Mouse (Mus musculus): Measurements from ENCODE around the gene Cacna1d. TPM values are rescaled to one million over a fixed set of nuclear protein-coding genes. Genes with fewer than 3 reads are reported as not detected.

Gene Cacna1d
- total and polyA plus RNA-seq, 3 experiments, result 0.04 to 0.30 (median 0.22) TPM

- no peak for DNase-seq (ENCODE audit: low spot score)
- Histone ChIP-seq H3K36me3 (replicated peaks) (no peaks in the 10 kb centered on the region), H3K4me3 (ENCODE audit: low read depth, low read length) (no peak overlapping the region), H3K9me3 (replicated peaks) (no peaks in the 10 kb centered on the region), H3K4me1 (ENCODE audit: insufficient read depth, low read depth, low read length) (no peaks in the 10 kb centered on the region), H3K27me3 (ENCODE audit: insufficient read depth, low read length) (peaks cover 12% of the 10 kb centered on the region)
- ATAC-seq (ENCODE audit: extremely low read depth, insufficient number of reproducible peaks, low FRiP score, poor library complexity, severe bottlenecking), result no peak
- TF ChIP-seq TAL1 (conservative IDR thresholded peaks at IDR 0.05; ENCODE audit: low read depth, low read length) (no peak), GATA2 (IDR thresholded peaks at IDR 0.05; ENCODE audit: borderline replicate concordance, low read depth, low read length) (no peak), GATA1 (IDR thresholded peaks at IDR 0.05; ENCODE audit: borderline replicate concordance, low read length) (no peak), POLR2AphosphoS5 (IDR thresholded peaks at IDR 0.05; ENCODE audit: insufficient replicate concordance, low read depth, low read length) (no peak), CTCF (IDR thresholded peaks at IDR 0.05; ENCODE audit: low read depth, low read length) (no peak)
Observed at GRCm38 (mm10) chr14:30271856-30272255, 219.4 kb downstream of the Cacna1d start.

- TF ChIP-seq CTCF (IDR thresholded peaks at IDR 0.05; ENCODE audit: low read depth, low read length), result no peak
- no peak for TF ChIP-seq TAL1 (conservative IDR thresholded peaks at IDR 0.05; ENCODE audit: low read depth, low read length)
- TF ChIP-seq GATA2 (IDR thresholded peaks at IDR 0.05; ENCODE audit: borderline replicate concordance, low read depth, low read length), result no peak
- no peak for TF ChIP-seq GATA1 (IDR thresholded peaks at IDR 0.05; ENCODE audit: borderline replicate concordance, low read length)
- no peak for TF ChIP-seq POLR2AphosphoS5 (IDR thresholded peaks at IDR 0.05; ENCODE audit: insufficient replicate concordance, low read depth, low read length)
- Histone ChIP-seq H3K9me3 (replicated peaks) (no peaks in the 10 kb centered on the region), H3K36me3 (replicated peaks) (no peaks in the 10 kb centered on the region), H3K4me1 (ENCODE audit: insufficient read depth, low read depth, low read length) (no peaks in the 10 kb centered on the region), H3K27me3 (ENCODE audit: insufficient read depth, low read length) (peaks cover 11% of the 10 kb centered on the region), H3K4me3 (ENCODE audit: low read depth, low read length) (no peak overlapping the region)
- ATAC-seq (ENCODE audit: extremely low read depth, insufficient number of reproducible peaks, low FRiP score, poor library complexity, severe bottlenecking) (no peak), DNase-seq (ENCODE audit: low spot score) (no peak)
Observed at GRCm38 (mm10) chr14:30270350-30270749, 220.9 kb downstream of the Cacna1d start.

- no peaks in the 10 kb centered on the region for H3K36me3 ChIP-seq (replicated peaks)
- DNase-seq (ENCODE audit: low spot score) (no peak), ATAC-seq (ENCODE audit: extremely low read depth, insufficient number of reproducible peaks, low FRiP score, poor library complexity, severe bottlenecking) (no peak)
- H3K4me3 ChIP-seq (ENCODE audit: low read depth, low read length), result no peak overlapping the region
- no peaks in the 10 kb centered on the region for H3K9me3 ChIP-seq (replicated peaks)
- TF ChIP-seq GATA1 (IDR thresholded peaks at IDR 0.05; ENCODE audit: borderline replicate concordance, low read length) (no peak), GATA2 (IDR thresholded peaks at IDR 0.05; ENCODE audit: borderline replicate concordance, low read depth, low read length) (no peak), POLR2AphosphoS5 (IDR thresholded peaks at IDR 0.05; ENCODE audit: insufficient replicate concordance, low read depth, low read length) (no peak), CTCF (IDR thresholded peaks at IDR 0.05; ENCODE audit: low read depth, low read length) (no peak), TAL1 (conservative IDR thresholded peaks at IDR 0.05; ENCODE audit: low read depth, low read length) (no peak)
- no peaks in the 10 kb centered on the region for H3K4me1 ChIP-seq (ENCODE audit: insufficient read depth, low read depth, low read length)
- peaks cover 4% of the 10 kb centered on the region for H3K27me3 ChIP-seq (ENCODE audit: insufficient read depth, low read length)
Observed at GRCm38 (mm10) chr14:30265728-30266127, 225.5 kb downstream of the Cacna1d start.

- no peaks in the 10 kb centered on the region for H3K4me1 ChIP-seq (ENCODE audit: insufficient read depth, low read depth, low read length)
- no peak for TF ChIP-seq TAL1 (conservative IDR thresholded peaks at IDR 0.05; ENCODE audit: low read depth, low read length)
- no peak for TF ChIP-seq POLR2AphosphoS5 (IDR thresholded peaks at IDR 0.05; ENCODE audit: insufficient replicate concordance, low read depth, low read length)
- no peak for DNase-seq (ENCODE audit: low spot score)
- H3K36me3 ChIP-seq (replicated peaks), result no peaks in the 10 kb centered on the region
- no peak overlapping the region for H3K4me3 ChIP-seq (ENCODE audit: low read depth, low read length)
- ATAC-seq (ENCODE audit: extremely low read depth, insufficient number of reproducible peaks, low FRiP score, poor library complexity, severe bottlenecking), result no peak
- no peaks in the 10 kb centered on the region; the same call in none of the 2 replicates for H3K27me3 ChIP-seq (ENCODE audit: insufficient read depth, low read length)
- no peaks in the 10 kb centered on the region for H3K9me3 ChIP-seq (replicated peaks)
Observed at GRCm38 (mm10) chr14:30261561-30262251, 229.5 kb downstream of the Cacna1d start.

- H3K4me1 ChIP-seq (ENCODE audit: insufficient read depth, low read depth, low read length), result no peaks in the 10 kb centered on the region
- H3K9me3 ChIP-seq (replicated peaks), result no peaks in the 10 kb centered on the region
- DNase-seq (ENCODE audit: low spot score) (no peak), ATAC-seq (ENCODE audit: extremely low read depth, insufficient number of reproducible peaks, low FRiP score, poor library complexity, severe bottlenecking) (no peak)
- no peak overlapping the region for H3K4me3 ChIP-seq (ENCODE audit: low read depth, low read length)
- no peaks in the 10 kb centered on the region; the same call in 1 of the 2 replicates for H3K27me3 ChIP-seq (ENCODE audit: insufficient read depth, low read length)
- no peaks in the 10 kb centered on the region for H3K36me3 ChIP-seq (replicated peaks)
- TF ChIP-seq TAL1 (conservative IDR thresholded peaks at IDR 0.05; ENCODE audit: low read depth, low read length) (no peak), GATA2 (IDR thresholded peaks at IDR 0.05; ENCODE audit: borderline replicate concordance, low read depth, low read length) (no peak), CTCF (IDR thresholded peaks at IDR 0.05; ENCODE audit: low read depth, low read length) (no peak), GATA1 (IDR thresholded peaks at IDR 0.05; ENCODE audit: borderline replicate concordance, low read length) (no peak), POLR2AphosphoS5 (IDR thresholded peaks at IDR 0.05; ENCODE audit: insufficient replicate concordance, low read depth, low read length) (no peak)
Observed at GRCm38 (mm10) chr14:30257626-30258025, 233.6 kb downstream of the Cacna1d start.

GRCm38 (mm10) chr14:30256486-30256885 lies 234.8 kb downstream of the Cacna1d start:
- H3K9me3 ChIP-seq (replicated peaks), result no peaks in the 10 kb centered on the region
- no peak overlapping the region for H3K4me3 ChIP-seq (ENCODE audit: low read depth, low read length)
- TF ChIP-seq CTCF (IDR thresholded peaks at IDR 0.05; ENCODE audit: low read depth, low read length), result no peak
- TF ChIP-seq GATA2 (IDR thresholded peaks at IDR 0.05; ENCODE audit: borderline replicate concordance, low read depth, low read length), result no peak
- TF ChIP-seq GATA1 (IDR thresholded peaks at IDR 0.05; ENCODE audit: borderline replicate concordance, low read length), result no peak
- no peak for TF ChIP-seq POLR2AphosphoS5 (IDR thresholded peaks at IDR 0.05; ENCODE audit: insufficient replicate concordance, low read depth, low read length)
- TF ChIP-seq TAL1 (conservative IDR thresholded peaks at IDR 0.05; ENCODE audit: low read depth, low read length), result no peak
- H3K27me3 ChIP-seq (ENCODE audit: insufficient read depth, low read length), result no peaks in the 10 kb centered on the region; the same call in 1 of the 2 replicates
- DNase-seq (ENCODE audit: low spot score) (no peak), ATAC-seq (ENCODE audit: extremely low read depth, insufficient number of reproducible peaks, low FRiP score, poor library complexity, severe bottlenecking) (no peak)
- H3K36me3 ChIP-seq (replicated peaks), result no peaks in the 10 kb centered on the region
- no peaks in the 10 kb centered on the region for H3K4me1 ChIP-seq (ENCODE audit: insufficient read depth, low read depth, low read length)

Measured in G1E (cell line).